Mouse (Mus musculus): ENCODE measurements at regions not wholly inside any gene's neighbourhood (a gene's known extent, or its start where the extent isn't known, plus 50 kb on each side); places are given as distances from the start of the nearest gene placed in this dataset.

- no peak for TF ChIP-seq GATA1 (IDR thresholded peaks at IDR 0.05; ENCODE audit: borderline replicate concordance, low read length)
- TF ChIP-seq CTCF (IDR thresholded peaks at IDR 0.05; ENCODE audit: low read depth, low read length): no peak
- TF ChIP-seq TAL1 (conservative IDR thresholded peaks at IDR 0.05; ENCODE audit: low read depth, low read length): no peak
- TF ChIP-seq POLR2AphosphoS5 (IDR thresholded peaks at IDR 0.05; ENCODE audit: insufficient replicate concordance, low read depth, low read length): no peak
Measured at GRCm38 (mm10) chr2:75010647-75011046, 185.0 kb downstream of the Mtx2 start.

All from G1E (cell line).